Mouse (Mus musculus): ENCODE measurements at regions not wholly inside any gene's neighbourhood (a gene's known extent, or its start where the extent isn't known, plus 50 kb on each side); places are given as distances from the start of the nearest gene placed in this dataset.

- no peak overlapping the region for H3K4me2 ChIP-seq
- no peaks in the 10 kb centered on the region for H3K9me3 ChIP-seq (ENCODE audit: control insufficient read depth, low read length)
- H3K27ac ChIP-seq (ENCODE audit: low read depth, low read length): no peak overlapping the region; the same call in 1 of the 2 replicates
- no peak overlapping the region for H3K9ac ChIP-seq (ENCODE audit: low read length)
- H3K36me3 ChIP-seq (ENCODE audit: control insufficient read depth, insufficient read depth, low read length): no peaks in the 10 kb centered on the region
- WGBS: 14% methylated on average over 9 of the region's 9 CpGs
- ATAC-seq (ENCODE audit: low FRiP score) (peak; percentile 93), DNase-seq (ENCODE audit: low spot score, missing footprints) (peak; percentile 91)
- H3K27me3 ChIP-seq (ENCODE audit: control insufficient read depth, insufficient read depth, low read length): no peaks in the 10 kb centered on the region; the same call in 1 of the 2 replicates
- H3K4me3 ChIP-seq (ENCODE audit: low read depth, low read length): no peak overlapping the region
- no peaks in the 10 kb centered on the region; the same call in 1 of the 2 replicates for H3K4me1 ChIP-seq (ENCODE audit: control insufficient read depth, insufficient read depth, low read length)
Observed at GRCm38 (mm10) chr14:80528419-80529028, 544.6 kb downstream of the Olfm4 start.

DNA sequence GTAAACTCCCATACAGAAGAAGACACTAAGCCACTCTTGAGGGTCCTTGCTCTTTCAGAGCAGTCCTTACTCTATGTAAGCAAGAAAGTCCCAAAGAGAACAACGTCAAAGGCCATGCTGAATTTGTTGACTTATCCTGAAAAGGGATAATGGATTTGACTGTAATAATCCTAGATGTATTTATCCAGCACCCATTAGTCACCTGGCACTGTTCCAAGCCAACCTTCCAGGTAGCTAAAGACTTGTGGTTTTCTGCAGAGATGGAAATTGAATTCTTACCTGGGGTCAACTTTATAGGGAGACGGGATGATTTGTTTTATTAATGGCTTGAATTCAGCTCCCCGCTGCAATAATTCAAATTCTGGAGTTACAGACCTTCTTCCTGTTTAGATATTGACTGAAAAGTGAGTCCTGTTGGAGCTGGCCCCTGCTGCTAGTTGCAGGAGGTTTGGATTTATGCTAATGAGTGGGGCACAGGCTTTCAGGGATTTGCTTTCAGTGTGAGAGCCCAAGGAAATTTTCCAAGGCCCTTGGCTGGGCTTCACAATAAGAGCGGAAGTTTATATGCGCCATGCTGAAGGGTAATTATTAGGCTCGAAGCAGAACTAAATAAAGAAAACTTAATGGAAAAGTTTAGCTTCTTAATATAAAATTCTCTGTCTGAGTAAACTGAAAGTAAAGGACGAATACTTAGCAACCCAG lies 552.3 kb downstream of the Olfm4 start:
- no peak overlapping the region for H3K27ac ChIP-seq (ENCODE audit: low read depth, low read length)
- H3K9ac ChIP-seq (ENCODE audit: low read length): no peak overlapping the region
- H3K9me3 ChIP-seq (ENCODE audit: control insufficient read depth, low read length): no peaks in the 10 kb centered on the region
- peaks cover 3% of the 10 kb centered on the region; the same call in 1 of the 2 replicates for H3K27me3 ChIP-seq (ENCODE audit: control insufficient read depth, insufficient read depth, low read length)
- WGBS: 29% methylated on average over 7 of the region's 7 CpGs
- no peak overlapping the region for H3K4me3 ChIP-seq (ENCODE audit: low read depth, low read length)
- ATAC-seq (ENCODE audit: low FRiP score) (peak; percentile 78), DNase-seq (ENCODE audit: low spot score, missing footprints) (peak; percentile 86)
- no peak overlapping the region for H3K4me2 ChIP-seq
- H3K36me3 ChIP-seq (ENCODE audit: control insufficient read depth, insufficient read depth, low read length): no peaks in the 10 kb centered on the region
- peaks cover 6% of the 10 kb centered on the region; the same call in 1 of the 2 replicates for H3K4me1 ChIP-seq (ENCODE audit: control insufficient read depth, insufficient read depth, low read length)

GRCm38 (mm10) chr14:80559950-80560349 lies 576.1 kb downstream of the Olfm4 start:
- H3K9me3 ChIP-seq (ENCODE audit: control insufficient read depth, low read length): no peaks in the 10 kb centered on the region
- 75% methylated on average over 11 of the region's 11 CpGs for WGBS
- no peaks in the 10 kb centered on the region for H3K36me3 ChIP-seq (ENCODE audit: control insufficient read depth, insufficient read depth, low read length)
- no peak for DNase-seq (ENCODE audit: low spot score, missing footprints)
- no peak overlapping the region for H3K27ac ChIP-seq (ENCODE audit: low read depth, low read length)
- no peak for ATAC-seq (ENCODE audit: low FRiP score)
- H3K27me3 ChIP-seq (ENCODE audit: control insufficient read depth, insufficient read depth, low read length): no peaks in the 10 kb centered on the region
- H3K9ac ChIP-seq (ENCODE audit: low read length): no peak overlapping the region
- H3K4me3 ChIP-seq (ENCODE audit: low read depth, low read length): no peak overlapping the region
- H3K4me2 ChIP-seq: no peak overlapping the region
- no peaks in the 10 kb centered on the region for H3K4me1 ChIP-seq (ENCODE audit: control insufficient read depth, insufficient read depth, low read length)

Measured in midbrain, embryonic 11.5 days (tissue).